Mouse (Mus musculus): ENCODE measurements around the gene A930009A15Rik. TPM values are rescaled to one million over a fixed set of nuclear protein-coding genes. Genes with fewer than 3 reads are reported as not detected.

The A930009A15Rik gene
- total and polyA plus RNA-seq, 2 experiments from 2014 or later: 1.1 TPM; not detected in 1

DNA sequence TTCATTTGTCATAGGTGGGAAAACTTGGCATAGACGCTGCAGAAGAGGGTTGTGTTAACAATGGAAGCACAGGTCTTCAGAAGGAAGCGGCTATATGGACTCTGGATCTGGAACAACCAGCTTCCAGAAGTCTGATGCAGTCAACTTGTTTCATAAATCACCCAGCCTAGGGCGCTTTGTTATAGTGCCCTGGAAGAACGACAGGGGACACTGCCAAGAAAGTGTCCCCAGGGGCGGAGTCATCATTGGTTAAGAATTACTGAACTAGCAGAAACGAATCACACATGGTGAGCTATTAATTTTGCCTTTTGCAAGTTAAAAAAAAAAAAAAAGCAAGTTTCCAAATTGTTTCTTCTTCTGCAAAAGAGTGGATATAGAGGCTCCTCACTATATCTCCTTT lies 26.9 kb upstream of the A930009A15Rik start:
- WGBS: 85% methylated on average over 6 of the region's 6 CpGs

DNA sequence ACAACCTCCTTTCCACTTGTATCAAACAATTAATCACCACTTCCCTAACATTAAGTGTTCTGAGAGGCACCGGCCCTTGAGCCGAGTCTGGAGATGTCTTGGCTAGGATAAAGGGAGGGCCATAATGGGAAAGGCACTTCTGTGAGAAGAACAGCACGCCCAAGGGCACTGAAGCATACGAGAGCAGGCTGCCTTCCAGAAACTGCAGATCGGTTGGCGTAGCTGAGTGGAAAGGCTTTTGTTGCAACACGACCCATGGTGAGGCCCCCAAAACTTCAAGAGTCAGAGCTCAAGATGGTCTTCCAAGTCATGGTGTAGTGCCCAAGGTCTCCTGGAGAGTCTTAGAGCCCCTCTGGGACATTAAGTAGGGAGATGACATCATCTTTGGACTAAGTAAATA lies 19.5 kb upstream of the A930009A15Rik start:
- Histone ChIP-seq H3K4me1 (ENCODE audit: insufficient read depth) (no peaks in the 10 kb centered on the region), H3K4me3 (ENCODE audit: low read depth, low read length) (no peak overlapping the region), H3K9me3 (ENCODE audit: low read length) (no peaks in the 10 kb centered on the region), H3K27me3 (ENCODE audit: insufficient read depth, low read length) (0 out of 2 replicates have a peak, but pooled peaks cover 5% of the 10 kb centered on the region), H3K4me2 (ENCODE audit: low read depth) (no peak overlapping the region), H3K9ac (no peak overlapping the region), H3K36me3 (ENCODE audit: insufficient read depth) (no peaks in the 10 kb centered on the region), H3K27ac (ENCODE audit: low read depth, low read length) (no peak overlapping the region)
- DNase-seq (no peak), ATAC-seq (no peak)
- TF ChIP-seq CTCF (IDR thresholded peaks at IDR 0.05; ENCODE audit: low read depth): no peak
- 37% methylated on average over 7 of the region's 7 CpGs for WGBS

More for the DNA sequence above, 26.9 kb upstream of the A930009A15Rik start:
- no peak for ATAC-seq
- Histone ChIP-seq H3K4me3 (ENCODE audit: low read depth, low read length) (no peak overlapping the region), H3K9ac (no peak overlapping the region), H3K4me1 (ENCODE audit: insufficient read depth) (no peaks in the 10 kb centered on the region), H3K36me3 (ENCODE audit: insufficient read depth) (no peaks in the 10 kb centered on the region), H3K9me3 (ENCODE audit: low read length) (no peaks in the 10 kb centered on the region), H3K4me2 (ENCODE audit: low read depth) (no peak overlapping the region), H3K27me3 (ENCODE audit: insufficient read depth, low read length) (no peaks in the 10 kb centered on the region), H3K27ac (ENCODE audit: low read depth, low read length) (no peak overlapping the region)
- no peak for DNase-seq
- TF ChIP-seq CTCF (IDR thresholded peaks at IDR 0.05; ENCODE audit: low read depth): no peak

DNA sequence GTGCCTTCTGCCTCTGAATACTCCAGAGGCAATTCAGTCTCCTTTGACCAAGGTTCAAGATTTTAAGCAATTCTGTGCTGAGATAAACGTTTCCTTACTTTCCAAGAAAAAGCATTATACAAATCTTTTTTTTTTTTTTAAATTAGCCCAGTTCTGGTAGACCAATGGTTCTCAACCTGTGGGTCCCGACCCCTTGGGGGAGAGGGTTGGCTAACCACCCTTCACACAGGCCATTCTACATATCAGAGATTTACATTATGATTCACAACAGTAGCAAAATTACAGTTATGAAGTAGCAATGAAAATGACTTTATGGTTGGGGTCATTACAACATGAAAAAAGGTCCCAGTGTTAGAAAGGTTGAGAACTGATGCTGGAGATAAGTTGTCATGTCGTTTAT lies 18.7 kb upstream of the A930009A15Rik start:
- no peak overlapping the region for H3K4me2 ChIP-seq (ENCODE audit: low read depth)
- no peak overlapping the region for H3K9ac ChIP-seq
- 83% methylated on average over 3 of the region's 3 CpGs for WGBS
- H3K27me3 ChIP-seq (ENCODE audit: insufficient read depth, low read length): 0 out of 2 replicates have a peak, but pooled peaks cover 7% of the 10 kb centered on the region
- H3K4me3 ChIP-seq (ENCODE audit: low read depth, low read length): no peak overlapping the region
- no peak for TF ChIP-seq CTCF (IDR thresholded peaks at IDR 0.05; ENCODE audit: low read depth)
- ATAC-seq (no peak), DNase-seq (no peak)
- H3K27ac ChIP-seq (ENCODE audit: low read depth, low read length): no peak overlapping the region
- H3K36me3 ChIP-seq (ENCODE audit: insufficient read depth): no peaks in the 10 kb centered on the region
- no peaks in the 10 kb centered on the region for H3K9me3 ChIP-seq (ENCODE audit: low read length)
- no peaks in the 10 kb centered on the region for H3K4me1 ChIP-seq (ENCODE audit: insufficient read depth)

DNA sequence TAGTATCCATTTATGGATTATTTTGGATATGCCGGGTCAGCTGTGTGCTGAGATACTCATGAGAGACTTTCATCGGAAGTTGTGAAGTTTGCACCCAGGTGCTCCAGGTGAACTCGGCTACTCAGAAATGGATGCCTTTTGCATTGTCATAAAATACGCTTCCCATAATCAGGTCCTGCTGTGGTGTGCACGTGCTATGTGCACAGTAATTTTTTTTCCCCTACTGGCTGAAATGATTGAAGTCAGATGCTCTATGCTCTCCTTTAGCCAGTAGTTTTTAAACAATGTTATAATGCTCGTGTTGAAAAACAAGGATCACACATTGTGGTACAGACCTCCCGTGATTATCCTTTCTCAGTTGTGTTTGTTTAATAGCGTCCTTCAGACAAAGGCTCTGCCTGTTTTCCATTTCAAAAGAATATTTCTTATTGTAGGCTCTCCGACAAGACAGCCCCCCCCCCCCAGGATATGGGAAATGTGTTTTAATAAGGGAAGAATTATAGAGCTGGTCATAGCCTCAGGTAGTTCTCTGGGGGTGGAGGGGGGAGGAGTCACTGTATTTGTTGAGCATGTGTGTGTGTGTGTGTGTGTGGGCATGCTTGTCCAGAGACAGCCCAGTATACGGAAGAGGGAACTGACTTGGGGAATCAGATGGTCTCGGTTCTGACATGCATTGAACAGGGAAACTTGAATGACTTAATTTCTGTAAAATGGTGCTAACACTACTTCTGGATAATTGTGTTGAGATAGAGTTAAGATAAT lies 16.3 kb upstream of the A930009A15Rik start:
- no peaks in the 10 kb centered on the region for H3K4me1 ChIP-seq (ENCODE audit: insufficient read depth)
- 57% methylated on average over 11 of the region's 11 CpGs for WGBS
- H3K9me3 ChIP-seq (ENCODE audit: low read length): no peaks in the 10 kb centered on the region
- no peak for DNase-seq
- H3K9ac ChIP-seq: no peak overlapping the region
- peaks cover 10% of the 10 kb centered on the region; the same call in 1 of the 2 replicates for H3K27me3 ChIP-seq (ENCODE audit: insufficient read depth, low read length)
- no peak for TF ChIP-seq CTCF (IDR thresholded peaks at IDR 0.05; ENCODE audit: low read depth)
- H3K36me3 ChIP-seq (ENCODE audit: insufficient read depth): no peaks in the 10 kb centered on the region
- H3K27ac ChIP-seq (ENCODE audit: low read depth, low read length): no peak overlapping the region
- no peak overlapping the region for H3K4me3 ChIP-seq (ENCODE audit: low read depth, low read length)
- no peak for ATAC-seq
- no peak overlapping the region for H3K4me2 ChIP-seq (ENCODE audit: low read depth)

DNA sequence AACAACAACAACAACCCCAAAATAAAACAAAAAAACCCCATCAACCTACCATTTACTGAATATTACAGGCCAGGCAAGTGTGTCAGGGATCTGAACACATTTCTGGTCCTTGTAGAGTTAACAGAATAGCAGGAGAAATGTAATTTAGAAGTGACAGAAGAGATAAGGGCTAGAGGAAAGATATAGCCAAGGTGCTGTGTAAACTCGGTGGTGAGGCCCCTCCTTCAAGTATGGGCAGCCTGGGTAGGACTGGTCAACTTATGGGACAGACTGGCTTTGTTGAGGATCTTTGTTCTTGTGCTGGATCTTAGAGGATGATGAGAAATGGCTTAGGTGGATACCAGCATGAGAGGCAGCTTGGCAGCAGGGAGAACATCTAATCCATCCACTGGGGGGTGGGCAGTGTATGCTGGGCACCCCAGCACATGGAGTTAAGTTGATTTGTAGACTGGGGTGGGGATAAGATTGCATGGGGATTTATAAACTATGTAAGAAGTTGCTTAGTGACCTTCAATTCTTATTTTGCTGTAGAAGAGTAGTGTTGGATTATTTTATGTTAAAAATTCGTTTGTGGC lies 14.5 kb upstream of the A930009A15Rik start:
- H3K27ac ChIP-seq (ENCODE audit: low read depth, low read length): no peak overlapping the region
- WGBS: 58% methylated on average over 2 of the region's 2 CpGs
- no peak for TF ChIP-seq CTCF (IDR thresholded peaks at IDR 0.05; ENCODE audit: low read depth)
- no peaks in the 10 kb centered on the region for H3K9me3 ChIP-seq (ENCODE audit: low read length)
- H3K27me3 ChIP-seq (ENCODE audit: insufficient read depth, low read length): peaks cover 10% of the 10 kb centered on the region
- no peak overlapping the region for H3K9ac ChIP-seq
- H3K4me1 ChIP-seq (ENCODE audit: insufficient read depth): no peaks in the 10 kb centered on the region
- no peak for ATAC-seq
- no peaks in the 10 kb centered on the region for H3K36me3 ChIP-seq (ENCODE audit: insufficient read depth)
- DNase-seq: no peak
- no peak overlapping the region for H3K4me2 ChIP-seq (ENCODE audit: low read depth)
- H3K4me3 ChIP-seq (ENCODE audit: low read depth, low read length): no peak overlapping the region

DNA sequence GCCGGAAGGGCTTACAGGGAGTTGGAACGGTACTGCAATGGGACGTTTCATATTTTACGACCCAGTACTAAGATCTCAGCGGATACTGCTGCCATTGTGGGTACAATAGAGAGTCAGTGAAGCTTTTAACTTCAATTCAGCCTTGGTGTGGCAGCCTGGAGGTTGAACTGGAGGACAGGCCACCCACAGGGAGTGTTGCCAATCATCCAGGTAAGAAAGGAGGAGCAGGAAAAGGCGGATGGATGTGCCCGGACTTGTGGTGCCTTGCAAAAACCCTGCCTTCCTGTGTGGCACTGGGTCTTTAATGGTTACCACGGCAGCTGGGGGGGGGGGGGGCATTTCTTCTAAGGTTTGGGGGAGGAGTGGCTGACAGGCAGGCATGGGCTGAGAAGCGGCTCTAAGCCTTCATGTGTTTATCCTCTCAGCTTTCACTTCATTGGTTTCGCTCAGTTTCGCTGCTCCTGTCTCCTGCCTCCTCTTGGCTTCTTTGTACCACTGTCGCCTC lies 13.0 kb upstream of the A930009A15Rik start:
- H3K27me3 ChIP-seq (ENCODE audit: insufficient read depth, low read length): peaks cover 11% of the 10 kb centered on the region
- TF ChIP-seq CTCF (IDR thresholded peaks at IDR 0.05; ENCODE audit: low read depth): no peak
- H3K4me2 ChIP-seq (ENCODE audit: low read depth): no peak overlapping the region
- H3K36me3 ChIP-seq (ENCODE audit: insufficient read depth): no peaks in the 10 kb centered on the region
- no peak for ATAC-seq
- 18% methylated on average over 12 of the region's 12 CpGs for WGBS
- H3K4me1 ChIP-seq (ENCODE audit: insufficient read depth): no peaks in the 10 kb centered on the region
- DNase-seq: no peak
- no peak overlapping the region for H3K9ac ChIP-seq
- no peak overlapping the region for H3K4me3 ChIP-seq (ENCODE audit: low read depth, low read length)
- no peak overlapping the region for H3K27ac ChIP-seq (ENCODE audit: low read depth, low read length)
- H3K9me3 ChIP-seq (ENCODE audit: low read length): no peaks in the 10 kb centered on the region
